Mouse (Mus musculus) ES-CJ7 (cell line): Measurements from ENCODE around the gene Pcp4.

ENCODE experiments used
- DNase-seq: peaks from one replicate; pipeline ENCODE4 v3.0.0; 2011; ENCODE audit warnings: low read depth, low spot score

Gene Pcp4

GRCm38 (mm10) chr16:96563350-96564257 lies 96.2 kb downstream of the Pcp4 start:
- DNase-seq, result no peak

- no peak for DNase-seq
These were observed 100.0 kb downstream of the Pcp4 start for GRCm38 (mm10) chr16:96567428-96567827.
